Mouse (Mus musculus) MEL (cell line): ENCODE results near the gene Pde6b. TPM values are rescaled to one million over a fixed set of nuclear protein-coding genes. Genes with fewer than 3 reads are reported as not detected.

Experiments used
- DNase-seq: peaks from one replicate; pipeline ENCODE4 v3.0.0; 2011; ENCODE audit warnings: low read depth, low spot score
- H3K27ac ChIP-seq: 2 replicates; pipeline ENCODE4 v1.5.1; 2012; ENCODE audit warnings: low read depth, mild to moderate bottlenecking, control low read depth, low read length, moderate library complexity; ENCODE audit not compliant: control insufficient read depth
- H3K27me3 ChIP-seq, 2 experiments: fragments of 150-350 bp in 1 of 2; sonication (generic) in 1 of 2; 2 replicates each; pipeline ENCODE4 v1.6.1; 2012; ENCODE audit warnings: low read length in 2 of 2, mild to moderate bottlenecking in 2 of 2, improper control_type of control experiment in 1 of 2, moderate library complexity in 1 of 2; ENCODE audit not compliant: insufficient read depth in 2 of 2, control insufficient read depth in 1 of 2
- H3K36me3 ChIP-seq, 2 experiments: 2 replicates each; pipeline ENCODE4 v1.6.1; 2012 to 2014; ENCODE audit warnings: low read length in 2 of 2, improper control_type of control experiment in 1 of 2, inconsistent platforms in 1 of 2, mild to moderate bottlenecking in 1 of 2; ENCODE audit not compliant: insufficient read depth in 2 of 2, control insufficient read depth in 1 of 2
- H3K4me1 ChIP-seq, 2 experiments: fragments of 150-350 bp in 1 of 2; sonication (generic) in 1 of 2; 2 replicates each; pipeline ENCODE4 v1.6.1; 2012; ENCODE audit warnings: low read length in 2 of 2, improper control_type of control experiment in 1 of 2, mild to moderate bottlenecking in 1 of 2; ENCODE audit not compliant: insufficient read depth in 2 of 2, control insufficient read depth in 1 of 2
- H3K4me3 ChIP-seq, 2 experiments: fragments of 150-350 bp in 1 of 2; sonication (generic) in 1 of 2; 2 replicates each; pipeline ENCODE4 v1.5.1; 2012; ENCODE audit warnings: low read depth in 2 of 2, low read length in 2 of 2, mild to moderate bottlenecking in 2 of 2, moderate library complexity in 2 of 2, control low read depth in 1 of 2, improper control_type of control experiment in 1 of 2; ENCODE audit not compliant: control insufficient read depth in 1 of 2, insufficient read depth in 1 of 2
- H3K79me2 ChIP-seq: 2 replicates; pipeline ENCODE4 v1.6.1; 2012; ENCODE audit warnings: mild to moderate bottlenecking, low read length, moderate library complexity; ENCODE audit not compliant: control insufficient read depth, poor library complexity, insufficient read depth
- H3K9ac ChIP-seq: 2 replicates; pipeline ENCODE4 v1.6.1; 2012; ENCODE audit warnings: low read depth, mild to moderate bottlenecking, control low read depth, low read length, moderate library complexity; ENCODE audit not compliant: control insufficient read depth, poor library complexity, severe bottlenecking
- H3K9me3 ChIP-seq: fragments of 150-350 bp; sonication (generic); replicated peaks from 2 replicates; pipeline ENCODE4 v1.6.1; 2012; ENCODE audit warnings: mild to moderate bottlenecking, low read length, improper control_type of control experiment, moderate library complexity; ENCODE audit not compliant: insufficient read depth
- BHLHE40 ChIP-seq: IDR thresholded peaks from 2 replicates; pipeline ENCODE4 v1.6.1; 2012; ENCODE audit warnings: low read depth, mild to moderate bottlenecking, inconsistent platforms, low read length, improper control_type of control experiment, borderline replicate concordance
- CHD1 ChIP-seq: IDR thresholded peaks from 2 replicates; pipeline ENCODE4 v1.6.1; 2012; ENCODE audit warnings: low read depth, mild to moderate bottlenecking, inconsistent platforms, low read length, improper control_type of control experiment
- E2F4 ChIP-seq: IDR thresholded peaks from 2 replicates; pipeline ENCODE4 v1.6.1; 2011; ENCODE audit warnings: low read depth, low read length, improper control_type of control experiment, borderline replicate concordance
- EP300 ChIP-seq, 2 experiments: IDR thresholded peaks; 2 replicates each; pipeline ENCODE4 v1.6.1; 2011; ENCODE audit warnings: improper control_type of control experiment in 2 of 2, low read length in 2 of 2, low read depth in 1 of 2, mild to moderate bottlenecking in 1 of 2
- ETS1 ChIP-seq: IDR thresholded peaks from 2 replicates; pipeline ENCODE4 v1.6.1; 2012; ENCODE audit warnings: low read depth, mild to moderate bottlenecking, inconsistent platforms, low read length, improper control_type of control experiment, moderate library complexity
- GABPA ChIP-seq: IDR thresholded peaks from 2 replicates; pipeline ENCODE4 v1.6.1; 2012; ENCODE audit warnings: low read depth, mild to moderate bottlenecking, inconsistent platforms, low read length, improper control_type of control experiment, moderate library complexity
- GATA1 ChIP-seq: IDR thresholded peaks from 2 replicates; pipeline ENCODE4 v1.6.1; 2011; ENCODE audit warnings: low read depth, low read length, improper control_type of control experiment
- JUND ChIP-seq: IDR thresholded peaks from 2 replicates; pipeline ENCODE4 v1.6.1; 2011; ENCODE audit warnings: low read depth, mild to moderate bottlenecking, improper control_type of control experiment, low read length
- MAX ChIP-seq: IDR thresholded peaks from 2 replicates; pipeline ENCODE4 v1.6.1; 2011; ENCODE audit warnings: low read length, improper control_type of control experiment
- MEF2A ChIP-seq: IDR thresholded peaks from 2 replicates; pipeline ENCODE4 v1.6.1; 2014; ENCODE audit warnings: low read depth, mild to moderate bottlenecking, inconsistent platforms, low read length, improper control_type of control experiment; ENCODE audit not compliant: poor library complexity, insufficient replicate concordance, severe bottlenecking; ENCODE audit errors: extremely low read depth
- MXI1 ChIP-seq: IDR thresholded peaks from 2 replicates; pipeline ENCODE4 v1.6.1; 2011; ENCODE audit warnings: mild to moderate bottlenecking, low read depth, low read length, improper control_type of control experiment
- MYB ChIP-seq: IDR thresholded peaks from 2 replicates; pipeline ENCODE4 v1.6.1; 2011; ENCODE audit warnings: mild to moderate bottlenecking, low read depth, low read length, improper control_type of control experiment
- MYC ChIP-seq: IDR thresholded peaks from 2 replicates; pipeline ENCODE4 v1.6.1; 2011; ENCODE audit warnings: low read depth, mild to moderate bottlenecking, low read length, improper control_type of control experiment, moderate library complexity
- NELFE ChIP-seq: IDR thresholded peaks from 2 replicates; pipeline ENCODE4 v1.6.1; 2011; ENCODE audit warnings: low read depth, low read length, improper control_type of control experiment
- NRF1 ChIP-seq: IDR thresholded peaks from 2 replicates; pipeline ENCODE4 v1.6.1; 2014; ENCODE audit warnings: low read depth, mild to moderate bottlenecking, inconsistent platforms, low read length, improper control_type of control experiment, moderate library complexity; ENCODE audit not compliant: poor library complexity, insufficient read depth, severe bottlenecking
- POLR2A ChIP-seq, 2 experiments: IDR thresholded peaks; 2 replicates each; pipeline ENCODE4 v1.6.1; 2011 to 2012; ENCODE audit warnings: low read length in 2 of 2, mild to moderate bottlenecking in 2 of 2, control low read depth in 1 of 2, improper control_type of control experiment in 1 of 2, low read depth in 1 of 2, moderate library complexity in 1 of 2; ENCODE audit not compliant: control insufficient read depth in 1 of 2, insufficient read depth in 1 of 2, poor library complexity in 1 of 2
- RAD21 ChIP-seq: IDR thresholded peaks from 2 replicates; pipeline ENCODE4 v1.6.1; 2011; ENCODE audit warnings: mild to moderate bottlenecking, low read depth, low read length, improper control_type of control experiment
- SIN3A ChIP-seq: IDR thresholded peaks from 2 replicates; pipeline ENCODE4 v1.6.1; 2012; ENCODE audit warnings: low read length, improper control_type of control experiment, inconsistent platforms
- SMC3 ChIP-seq: IDR thresholded peaks from 2 replicates; pipeline ENCODE4 v1.6.1; 2011; ENCODE audit warnings: low read depth, low read length, improper control_type of control experiment
- TAL1 ChIP-seq: IDR thresholded peaks from 2 replicates; pipeline ENCODE4 v1.6.1; 2012; ENCODE audit warnings: mild to moderate bottlenecking, inconsistent platforms, low read length, moderate library complexity, mixed read lengths
- TCF12 ChIP-seq: IDR thresholded peaks from 2 replicates; pipeline ENCODE4 v1.6.1; 2014; ENCODE audit warnings: low read depth, mild to moderate bottlenecking, inconsistent platforms, low read length, improper control_type of control experiment, moderate library complexity
- UBTF ChIP-seq: IDR thresholded peaks from 2 replicates; pipeline ENCODE4 v1.6.1; 2012; ENCODE audit warnings: low read depth, mild to moderate bottlenecking, inconsistent platforms, low read length, improper control_type of control experiment, moderate library complexity, borderline replicate concordance; ENCODE audit not compliant: insufficient read depth
- USF1 ChIP-seq: IDR thresholded peaks from 2 replicates; pipeline ENCODE4 v1.6.1; 2014; ENCODE audit warnings: low read depth, mild to moderate bottlenecking, inconsistent platforms, low read length, improper control_type of control experiment, moderate library complexity
- USF2 ChIP-seq, 2 experiments: IDR thresholded peaks; 2 replicates each; pipeline ENCODE4 v1.6.1; 2011 to 2012; ENCODE audit warnings: improper control_type of control experiment in 2 of 2, low read length in 2 of 2, borderline replicate concordance in 1 of 2, inconsistent platforms in 1 of 2, low read depth in 1 of 2, mild to moderate bottlenecking in 1 of 2; ENCODE audit not compliant: insufficient read depth in 1 of 2
- polyA plus RNA-seq, 2 experiments: library from polyadenylated mRNA; stranded (reverse) in 1 of 2; unstranded in 1 of 2; fragments of >175 nt in 1 of 2; fragments of >200 nt in 1 of 2; gene quantifications; 2 replicates each; pipeline versions ENCODE4 v1.2.1 to v1.2.4; 2012; ENCODE audit warnings: low replicate concordance in 2 of 2, low read depth in 1 of 2; ENCODE audit not compliant: insufficient read length in 2 of 2, insufficient read depth in 1 of 2, missing spikeins in 1 of 2
- total RNA-seq: library from RNA; depleted of rRNA; stranded (reverse); fragments of 300-350 nt; gene quantifications from 2 replicates; pipeline ENCODE4 v1.2.3, GENCODE M21; 2012

Pde6b gene
- total and polyA plus RNA-seq, 3 experiments = 0.07 to 0.12 TPM; not detected in 1

DNA sequence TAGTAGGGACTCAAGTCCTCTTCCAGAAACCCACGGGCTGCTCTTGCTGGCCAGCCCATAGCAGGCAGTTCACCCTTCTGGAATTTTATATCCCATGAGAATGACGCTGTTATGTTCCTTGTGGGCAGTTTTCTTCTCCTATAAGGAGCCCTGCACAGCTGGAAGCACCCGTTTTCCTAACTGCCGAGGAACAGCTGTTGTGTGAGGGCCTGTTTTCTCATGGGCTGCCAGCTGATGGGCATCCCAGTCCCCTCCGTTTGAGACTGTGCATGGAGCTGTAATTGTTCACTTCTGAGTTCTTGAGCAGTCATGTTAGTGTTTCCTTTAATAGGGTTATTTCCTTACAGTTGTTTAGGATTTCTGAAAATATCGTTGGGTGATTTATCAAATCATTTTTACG, 81.4 kb downstream of the Pde6b start:
- Histone ChIP-seq H3K27me3 (no peaks in the 10 kb centered on the region), H3K36me3 (peaks cover 13 to 31% of the 10 kb centered on the region in 2 experiments)

DNA sequence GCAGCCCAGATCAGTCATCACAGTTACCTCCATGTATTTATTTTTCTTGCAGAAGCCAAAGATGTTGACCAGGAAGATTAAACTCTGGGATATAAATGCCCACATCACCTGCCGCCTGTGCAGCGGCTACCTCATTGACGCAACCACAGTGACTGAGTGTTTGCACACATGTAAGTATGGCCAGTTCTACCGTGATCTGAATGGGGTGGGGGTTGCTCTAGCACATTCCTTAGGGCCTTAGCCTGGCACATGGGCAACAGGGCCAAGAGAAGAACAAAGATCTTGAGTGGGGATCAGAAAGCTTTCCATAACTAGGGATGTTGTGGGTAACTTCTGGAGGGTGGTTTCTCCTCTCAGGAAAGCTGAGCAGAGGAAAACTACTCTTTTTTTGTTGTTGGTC, 85.5 kb downstream of the Pde6b start:
- Histone ChIP-seq H3K4me1 (peaks cover 0 to 4% of the 10 kb centered on the region in 2 experiments; a peak in 1 of 4 replicates), H3K27me3 (no peaks in the 10 kb centered on the region), H3K36me3 (peaks cover 3 to 20% of the 10 kb centered on the region in 2 experiments; a peak in 2 of 4 replicates), H3K27ac (no peak overlapping the region)
- no peak for DNase-seq
- no peak for TF ChIP-seq MYB
- TF ChIP-seq UBTF = no peak
- no peak for TF ChIP-seq POLR2A (IDR thresholded peaks at IDR 0.05; ENCODE audit: control insufficient read depth in 1 of 2, insufficient read depth in 1 of 2, low read depth in 1 of 2, low read length in 2 of 2, poor library complexity in 1 of 2)
- no peak for TF ChIP-seq E2F4
- no peak for TF ChIP-seq GABPA
- TF ChIP-seq, all 39 proteins: peak for 0
- H3K9me3 ChIP-seq = no peaks in the 10 kb centered on the region
- no peak overlapping the region for H3K9ac ChIP-seq
- peaks cover 5% of the 10 kb centered on the region; the same call in 1 of the 2 replicates for H3K79me2 ChIP-seq
- no peak overlapping the region for H3K4me3 ChIP-seq

More for the DNA sequence above, 81.4 kb downstream of the Pde6b start:
- no peak overlapping the region for H3K27ac ChIP-seq
- H3K4me3 ChIP-seq = no peak overlapping the region
- no peaks in the 10 kb centered on the region for H3K9me3 ChIP-seq
- peaks cover 13 to 23% of the 10 kb centered on the region in 2 experiments for H3K4me1 ChIP-seq
- H3K79me2 ChIP-seq = peaks cover 27% of the 10 kb centered on the region
- no peak overlapping the region for H3K9ac ChIP-seq
- no peak for TF ChIP-seq RAD21
- TF ChIP-seq ETS1 = no peak
- no peak for TF ChIP-seq MAX
- TF ChIP-seq TCF12 = no peak
- TF ChIP-seq MEF2A = no peak
- no peak for TF ChIP-seq SIN3A
- no peak for DNase-seq

DNA sequence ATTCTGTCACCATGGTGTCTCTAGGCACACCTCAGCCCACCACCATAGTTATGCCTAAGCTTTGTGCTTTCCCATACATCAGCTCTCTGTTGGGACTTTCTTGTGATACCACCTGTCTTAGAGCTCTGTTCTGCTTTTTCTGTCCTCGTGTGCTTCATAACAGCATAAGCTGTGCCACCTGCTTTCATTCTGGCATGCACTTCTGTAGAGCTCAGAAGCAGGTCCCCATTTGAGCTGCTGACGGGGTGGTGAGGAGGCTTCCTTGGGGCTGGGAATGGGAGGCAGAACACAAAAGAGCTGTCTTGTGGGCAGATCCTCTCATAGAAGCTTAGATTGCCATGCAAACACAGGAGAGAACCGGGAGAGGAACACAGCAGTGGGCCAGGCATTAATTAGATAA, 87.8 kb downstream of the Pde6b start:
- TF ChIP-seq EP300 (IDR thresholded peaks at IDR 0.05; ENCODE audit: low read depth in 1 of 2, low read length in 2 of 2) = no peak
- TF ChIP-seq USF1 = no peak
- no peak for TF ChIP-seq BHLHE40
- TF ChIP-seq E2F4 = no peak
- no peak for TF ChIP-seq NRF1
- TF ChIP-seq MXI1 = no peak
- TF ChIP-seq TAL1 = no peak
- no peak for TF ChIP-seq MYC
- TF ChIP-seq GABPA = no peak
- TF ChIP-seq NELFE = no peak
- TF ChIP-seq USF2 (IDR thresholded peaks at IDR 0.05; ENCODE audit: borderline replicate concordance in 1 of 2, insufficient read depth in 1 of 2, low read depth in 1 of 2, low read length in 2 of 2) = no peak
- no peak for TF ChIP-seq GATA1
- TF ChIP-seq JUND = no peak
- no peak for TF ChIP-seq POLR2A (IDR thresholded peaks at IDR 0.05; ENCODE audit: control insufficient read depth in 1 of 2, insufficient read depth in 1 of 2, low read depth in 1 of 2, low read length in 2 of 2, poor library complexity in 1 of 2)
- TF ChIP-seq SIN3A = no peak
- no peak for TF ChIP-seq SMC3
- no peak for TF ChIP-seq CHD1
- TF ChIP-seq MEF2A = no peak
- no peaks in the 10 kb centered on the region for H3K9me3 ChIP-seq
- H3K9ac ChIP-seq = no peak overlapping the region
- no peak for DNase-seq
- no peaks in the 10 kb centered on the region for H3K27me3 ChIP-seq
- H3K4me3 ChIP-seq = no peak overlapping the region
- peaks cover 2% of the 10 kb centered on the region; the same call in 1 of the 2 replicates for H3K79me2 ChIP-seq
- H3K4me1 ChIP-seq = no peaks in the 10 kb centered on the region; a peak in 1 of 4 replicates
- peaks cover 0 to 30% of the 10 kb centered on the region in 2 experiments; a peak in 2 of 4 replicates for H3K36me3 ChIP-seq
- no peak overlapping the region for H3K27ac ChIP-seq
